Mouse (Mus musculus) MEL-GATA-1-ER (cell line): ENCODE measurements at regions not wholly inside any gene's neighbourhood (a gene's known extent, or its start where the extent isn't known, plus 50 kb on each side); places are given as distances from the start of the nearest gene placed in this dataset.

ENCODE experiments used
- DNase-seq: peaks from one replicate; pipeline ENCODE4 v3.0.0-alpha.2; 2012; ENCODE audit warnings: low read depth; ENCODE audit errors: extremely low read depth

DNA sequence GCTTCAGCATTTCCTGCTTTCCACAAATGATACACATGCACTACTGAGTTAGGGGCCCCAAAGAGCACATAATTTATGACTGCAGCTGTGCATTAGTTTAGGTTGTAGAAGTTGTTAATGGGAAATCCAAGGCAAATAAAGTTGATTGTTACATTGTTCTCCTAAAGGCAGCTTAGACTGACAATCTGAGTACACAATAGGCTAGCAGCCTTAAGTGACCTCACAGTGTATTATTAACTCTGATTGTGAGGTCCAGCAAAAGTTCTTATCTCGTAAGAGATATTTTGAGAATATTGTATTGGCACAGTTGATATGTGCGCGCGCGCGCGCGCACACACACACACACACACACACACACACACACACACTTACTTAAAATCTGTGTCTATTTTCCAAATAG is 70.5 kb upstream of the Yae1d1 start:
- no peak for DNase-seq

GRCm38 (mm10) chr13:18060265-18060664 is 67.1 kb upstream of the Yae1d1 start:
- no peak for DNase-seq

DNA sequence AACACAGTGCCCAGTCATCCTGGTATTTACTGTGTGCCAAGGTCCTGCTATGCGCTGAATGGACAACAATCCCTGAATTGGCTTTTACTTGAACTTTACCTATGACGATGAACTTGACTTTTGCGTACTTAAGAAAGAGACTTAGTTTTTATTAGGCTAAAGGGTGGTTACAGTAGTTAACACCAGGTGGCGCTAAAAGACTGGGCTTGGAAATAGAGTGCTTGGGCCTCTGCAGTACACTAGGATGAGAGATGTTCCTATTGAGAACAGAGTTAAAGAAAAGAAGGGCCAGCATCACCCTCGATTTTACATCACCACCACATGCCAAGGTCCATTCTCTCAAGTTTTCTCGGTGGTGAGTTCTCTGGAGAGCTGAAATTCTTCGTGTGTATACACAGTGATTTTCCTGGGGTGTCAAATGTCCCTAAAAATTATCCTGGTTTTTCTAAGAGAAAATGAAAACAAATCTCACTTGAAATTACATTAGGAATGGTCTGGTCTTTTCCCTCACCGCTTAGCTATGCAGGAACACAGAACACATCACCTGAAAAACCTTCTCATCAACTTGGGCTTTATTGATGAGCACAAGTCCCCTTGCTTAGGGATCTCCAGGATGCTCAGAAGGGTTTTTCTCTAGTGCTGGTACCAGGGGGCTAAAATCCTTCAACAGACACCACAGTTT is 64.2 kb upstream of the Yae1d1 start:
- DNase-seq, result peak; percentile 26

- no peak for DNase-seq
These were observed 63.7 kb upstream of the Yae1d1 start for GRCm38 (mm10) chr13:18056816-18057215.

- DNase-seq, result no peak
These were observed 50.0 kb upstream of the Yae1d1 start for GRCm38 (mm10) chr13:18043154-18043553.
